Mouse (Mus musculus): ENCODE measurements at regions not wholly inside any gene's neighbourhood (a gene's known extent, or its start where the extent isn't known, plus 50 kb on each side); places are given as distances from the start of the nearest gene placed in this dataset.

GRCm38 (mm10) chr5:118951067-118951466, 390.6 kb downstream of the Med13l start:
- 72% methylated on average over 7 of the region's 7 CpGs for WGBS
- no peaks in the 10 kb centered on the region for H3K9me3 ChIP-seq (ENCODE audit: control insufficient read depth, low read length)
- H3K4me1 ChIP-seq (ENCODE audit: control insufficient read depth, insufficient read depth, low read length): no peaks in the 10 kb centered on the region
- no peak overlapping the region for H3K27ac ChIP-seq (ENCODE audit: low read length)
- no peak overlapping the region for H3K4me3 ChIP-seq (ENCODE audit: low read length)
- H3K36me3 ChIP-seq (ENCODE audit: control insufficient read depth, insufficient read depth, low read length): no peaks in the 10 kb centered on the region
- H3K4me2 ChIP-seq (ENCODE audit: low read depth, low read length): no peak overlapping the region
- no peaks in the 10 kb centered on the region for H3K27me3 ChIP-seq (replicated peaks; ENCODE audit: control insufficient read depth, insufficient read depth, low read length)
- no peak for ATAC-seq
- H3K9ac ChIP-seq (ENCODE audit: low read depth, low read length): no peak overlapping the region

GRCm38 (mm10) chr5:118960521-118961001, 400.1 kb downstream of the Med13l start:
- 53% methylated on average over 21 of the region's 21 CpGs for WGBS

GRCm38 (mm10) chr5:118961091-118961490, 400.6 kb downstream of the Med13l start:
- Histone ChIP-seq H3K27ac (ENCODE audit: low read length) (no peak overlapping the region), H3K27me3 (replicated peaks; ENCODE audit: control insufficient read depth, insufficient read depth, low read length) (no peaks in the 10 kb centered on the region), H3K4me3 (ENCODE audit: low read length) (no peak overlapping the region), H3K36me3 (ENCODE audit: control insufficient read depth, insufficient read depth, low read length) (no peaks in the 10 kb centered on the region), H3K9me3 (ENCODE audit: control insufficient read depth, low read length) (no peaks in the 10 kb centered on the region), H3K4me2 (ENCODE audit: low read depth, low read length) (no peak overlapping the region), H3K9ac (ENCODE audit: low read depth, low read length) (no peak overlapping the region), H3K4me1 (ENCODE audit: control insufficient read depth, insufficient read depth, low read length) (peaks cover 3% of the 10 kb centered on the region; the same call in 1 of the 2 replicates)
- no peak for ATAC-seq
- WGBS: 69% methylated on average over 11 of the region's 11 CpGs

More at GRCm38 (mm10) chr5:118960521-118961001, 400.1 kb downstream of the Med13l start:
- no peak overlapping the region for H3K4me3 ChIP-seq (ENCODE audit: low read length)
- H3K27ac ChIP-seq (ENCODE audit: low read length): no peak overlapping the region
- H3K4me2 ChIP-seq (ENCODE audit: low read depth, low read length): no peak overlapping the region
- H3K9ac ChIP-seq (ENCODE audit: low read depth, low read length): no peak overlapping the region
- no peaks in the 10 kb centered on the region for H3K36me3 ChIP-seq (ENCODE audit: control insufficient read depth, insufficient read depth, low read length)
- no peak for ATAC-seq
- H3K4me1 ChIP-seq (ENCODE audit: control insufficient read depth, insufficient read depth, low read length): peaks cover 3% of the 10 kb centered on the region; the same call in 1 of the 2 replicates
- H3K27me3 ChIP-seq (replicated peaks; ENCODE audit: control insufficient read depth, insufficient read depth, low read length): no peaks in the 10 kb centered on the region
- no peaks in the 10 kb centered on the region for H3K9me3 ChIP-seq (ENCODE audit: control insufficient read depth, low read length)

- Histone ChIP-seq H3K27me3 (replicated peaks; ENCODE audit: control insufficient read depth, insufficient read depth, low read length) (no peaks in the 10 kb centered on the region), H3K4me3 (ENCODE audit: low read length) (no peak overlapping the region), H3K4me2 (ENCODE audit: low read depth, low read length) (no peak overlapping the region), H3K9ac (ENCODE audit: low read depth, low read length) (no peak overlapping the region), H3K36me3 (ENCODE audit: control insufficient read depth, insufficient read depth, low read length) (no peaks in the 10 kb centered on the region), H3K4me1 (ENCODE audit: control insufficient read depth, insufficient read depth, low read length) (peaks cover 3% of the 10 kb centered on the region; the same call in 1 of the 2 replicates), H3K9me3 (ENCODE audit: control insufficient read depth, low read length) (no peaks in the 10 kb centered on the region), H3K27ac (ENCODE audit: low read length) (no peak overlapping the region)
- peak; percentile 89 for ATAC-seq
- 88% methylated on average over 3 of the region's 3 CpGs for WGBS
Observed at GRCm38 (mm10) chr5:118962152-118962551, 401.7 kb downstream of the Med13l start.

GRCm38 (mm10) chr5:118963001-118963400, 402.5 kb downstream of the Med13l start:
- Histone ChIP-seq H3K27ac (ENCODE audit: low read length) (no peak overlapping the region), H3K4me3 (ENCODE audit: low read length) (no peak overlapping the region), H3K27me3 (replicated peaks; ENCODE audit: control insufficient read depth, insufficient read depth, low read length) (no peaks in the 10 kb centered on the region), H3K9ac (ENCODE audit: low read depth, low read length) (no peak overlapping the region), H3K36me3 (ENCODE audit: control insufficient read depth, insufficient read depth, low read length) (no peaks in the 10 kb centered on the region), H3K4me1 (ENCODE audit: control insufficient read depth, insufficient read depth, low read length) (peaks cover 3% of the 10 kb centered on the region; the same call in 1 of the 2 replicates), H3K4me2 (ENCODE audit: low read depth, low read length) (no peak overlapping the region), H3K9me3 (ENCODE audit: control insufficient read depth, low read length) (no peaks in the 10 kb centered on the region)
- WGBS: 91% methylated on average over 3 of the region's 3 CpGs
- no peak for ATAC-seq

GRCm38 (mm10) chr5:118966901-118967300, 406.4 kb downstream of the Med13l start:
- Histone ChIP-seq H3K4me2 (ENCODE audit: low read depth, low read length) (no peak overlapping the region), H3K27me3 (replicated peaks; ENCODE audit: control insufficient read depth, insufficient read depth, low read length) (no peaks in the 10 kb centered on the region), H3K36me3 (ENCODE audit: control insufficient read depth, insufficient read depth, low read length) (no peaks in the 10 kb centered on the region), H3K9ac (ENCODE audit: low read depth, low read length) (no peak overlapping the region), H3K4me3 (ENCODE audit: low read length) (no peak overlapping the region), H3K27ac (ENCODE audit: low read length) (no peak overlapping the region), H3K9me3 (ENCODE audit: control insufficient read depth, low read length) (no peaks in the 10 kb centered on the region), H3K4me1 (ENCODE audit: control insufficient read depth, insufficient read depth, low read length) (peaks cover 1% of the 10 kb centered on the region; the same call in 1 of the 2 replicates)
- 72% methylated on average over 6 of the region's 6 CpGs for WGBS
- no peak for ATAC-seq

- Histone ChIP-seq H3K27ac (ENCODE audit: low read length) (no peak overlapping the region), H3K4me2 (ENCODE audit: low read depth, low read length) (no peak overlapping the region), H3K36me3 (ENCODE audit: control insufficient read depth, insufficient read depth, low read length) (no peaks in the 10 kb centered on the region), H3K27me3 (replicated peaks; ENCODE audit: control insufficient read depth, insufficient read depth, low read length) (no peaks in the 10 kb centered on the region), H3K4me3 (ENCODE audit: low read length) (no peak overlapping the region), H3K9me3 (ENCODE audit: control insufficient read depth, low read length) (no peaks in the 10 kb centered on the region), H3K4me1 (ENCODE audit: control insufficient read depth, insufficient read depth, low read length) (no peaks in the 10 kb centered on the region), H3K9ac (ENCODE audit: low read depth, low read length) (no peak overlapping the region)
- 39% methylated on average over 11 of the region's 11 CpGs for WGBS
- ATAC-seq: no peak
Observed at GRCm38 (mm10) chr5:118967718-118968117, 407.2 kb downstream of the Med13l start.

- peaks cover 12% of the 10 kb centered on the region for H3K4me1 ChIP-seq (ENCODE audit: control insufficient read depth, insufficient read depth, low read length)
- H3K4me2 ChIP-seq (ENCODE audit: low read depth, low read length): no peak overlapping the region
- no peak for ATAC-seq
- 73% methylated on average over 10 of the region's 10 CpGs for WGBS
- no peak overlapping the region for H3K4me3 ChIP-seq (ENCODE audit: low read length)
- H3K27me3 ChIP-seq (replicated peaks; ENCODE audit: control insufficient read depth, insufficient read depth, low read length): no peaks in the 10 kb centered on the region
- H3K9me3 ChIP-seq (ENCODE audit: control insufficient read depth, low read length): no peaks in the 10 kb centered on the region
- H3K36me3 ChIP-seq (ENCODE audit: control insufficient read depth, insufficient read depth, low read length): no peaks in the 10 kb centered on the region
- H3K9ac ChIP-seq (ENCODE audit: low read depth, low read length): no peak overlapping the region
- H3K27ac ChIP-seq (ENCODE audit: low read length): no peak overlapping the region
Observed at GRCm38 (mm10) chr5:118975147-118975546, 414.7 kb downstream of the Med13l start.

GRCm38 (mm10) chr5:118978921-118979630, 418.6 kb downstream of the Med13l start:
- Histone ChIP-seq H3K4me1 (ENCODE audit: control insufficient read depth, insufficient read depth, low read length) (peaks cover 12% of the 10 kb centered on the region), H3K9me3 (ENCODE audit: control insufficient read depth, low read length) (no peaks in the 10 kb centered on the region), H3K4me3 (ENCODE audit: low read length) (no peak overlapping the region), H3K4me2 (ENCODE audit: low read depth, low read length) (no peak overlapping the region), H3K9ac (ENCODE audit: low read depth, low read length) (no peak overlapping the region), H3K27ac (ENCODE audit: low read length) (no peak overlapping the region), H3K27me3 (replicated peaks; ENCODE audit: control insufficient read depth, insufficient read depth, low read length) (no peaks in the 10 kb centered on the region), H3K36me3 (ENCODE audit: control insufficient read depth, insufficient read depth, low read length) (no peaks in the 10 kb centered on the region)
- WGBS: 65% methylated on average over 11 of the region's 11 CpGs
- ATAC-seq: peak; percentile 91
